Mouse (Mus musculus) cerebellum, postnatal 4 days (tissue): ENCODE measurements at regions not wholly inside any gene's neighbourhood (a gene's known extent, or its start where the extent isn't known, plus 50 kb on each side); places are given as distances from the start of the nearest gene placed in this dataset.

Experiments
- DNase-seq, 2 experiments: peaks; one replicate each; pipeline ENCODE4 v3.0.0; 2022; ENCODE audit warnings: low spot score in 2 of 2, mixed read lengths in 1 of 2

DNA sequence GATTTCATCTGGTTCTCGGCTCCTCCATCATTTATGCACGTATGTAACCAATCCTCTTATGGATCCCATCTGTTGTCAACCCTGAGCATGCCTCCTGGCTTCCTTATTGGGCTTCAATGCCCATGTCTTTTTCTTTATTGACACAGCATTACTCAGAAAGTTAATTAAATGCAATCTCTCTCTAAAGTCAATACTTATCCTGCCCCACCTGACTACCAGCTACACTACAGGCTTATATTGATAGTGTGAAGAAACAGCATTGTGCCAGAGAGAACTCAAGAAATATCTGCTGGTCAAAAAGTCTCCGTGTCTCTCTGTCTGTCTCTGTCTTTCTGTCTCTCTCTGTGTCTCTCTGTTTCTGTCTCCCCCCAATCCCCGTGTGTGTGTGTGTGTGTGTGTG lies 194.7 kb upstream of the Rfx3 start:
- DNase-seq = no peak

DNA sequence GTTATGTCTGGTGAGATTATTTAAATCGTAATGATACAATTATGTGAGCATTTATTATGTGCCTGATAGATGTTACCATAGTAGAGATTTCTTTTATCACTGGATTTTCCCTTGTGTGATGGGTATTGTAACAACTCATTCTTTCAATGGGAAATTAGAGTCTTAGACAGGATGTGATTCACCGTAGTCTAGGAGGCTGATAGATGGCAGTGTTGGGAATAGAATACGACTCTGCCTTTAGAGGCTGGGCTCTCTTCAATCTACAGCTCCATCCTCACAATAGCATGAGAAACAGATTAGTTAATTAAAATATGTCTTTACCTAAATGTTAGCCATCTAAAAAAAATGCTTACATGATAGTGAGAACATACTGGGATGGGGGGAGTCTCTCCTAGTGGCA lies 192.8 kb upstream of the Rfx3 start:
- no peak for DNase-seq

DNA sequence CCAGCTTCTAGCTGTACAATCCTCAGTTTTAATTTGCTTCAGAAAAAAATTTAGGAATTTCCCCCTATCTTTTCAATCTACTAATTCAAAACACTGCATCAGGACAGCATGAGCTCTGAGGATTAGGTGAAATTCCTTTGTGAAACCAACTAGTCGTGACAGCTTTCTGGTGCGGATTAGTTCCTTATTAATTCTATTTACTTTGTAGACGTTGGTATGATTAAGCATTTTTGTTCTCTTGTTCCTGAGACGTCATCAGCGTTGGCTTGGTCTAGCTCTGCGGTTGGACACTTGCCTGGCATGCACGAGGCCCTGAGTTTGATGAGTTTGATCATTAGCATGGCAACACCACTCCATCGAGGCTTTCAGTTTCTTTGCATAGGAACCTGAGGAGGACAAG lies 188.4 kb upstream of the Rfx3 start:
- no peak for DNase-seq

DNA sequence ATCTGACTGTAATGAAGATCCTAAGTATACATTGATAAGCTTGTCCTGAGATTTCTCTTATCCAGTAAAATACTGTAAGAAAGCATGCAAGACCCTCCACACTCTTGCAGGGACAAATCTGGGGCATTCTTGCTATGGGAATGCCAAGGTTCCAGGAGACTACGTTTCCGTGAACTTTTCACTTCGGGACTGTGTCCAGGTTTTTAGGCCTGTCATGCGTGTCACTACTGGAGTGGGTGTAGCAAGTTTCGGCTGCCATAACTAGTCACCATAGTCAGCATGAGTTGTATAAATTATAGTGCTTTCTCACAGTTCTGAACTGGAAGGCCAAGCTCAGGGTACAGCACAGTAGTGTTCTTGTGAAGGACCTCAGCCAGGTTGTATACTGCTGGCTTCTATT lies 185.9 kb upstream of the Rfx3 start:
- DNase-seq = no peak

DNA sequence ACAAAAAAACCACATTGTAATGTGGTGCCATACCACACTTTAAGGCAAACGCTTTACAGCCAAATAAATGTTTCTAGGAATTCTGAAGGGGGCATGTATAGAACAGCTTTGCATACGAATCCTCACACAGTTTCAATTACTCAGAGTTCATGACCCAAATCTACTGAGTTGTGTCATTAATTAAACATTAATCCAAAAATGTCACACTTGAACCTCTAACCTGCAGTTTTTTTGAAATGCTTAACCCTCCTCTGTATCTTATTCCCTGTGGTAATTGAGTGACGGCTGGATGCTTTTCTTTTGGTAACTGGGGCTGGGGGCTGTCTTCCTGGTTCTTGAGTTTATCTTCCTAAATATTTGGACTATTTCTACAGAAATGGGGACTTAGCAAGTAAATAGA lies 181.3 kb upstream of the Rfx3 start:
- DNase-seq = no peak

DNA sequence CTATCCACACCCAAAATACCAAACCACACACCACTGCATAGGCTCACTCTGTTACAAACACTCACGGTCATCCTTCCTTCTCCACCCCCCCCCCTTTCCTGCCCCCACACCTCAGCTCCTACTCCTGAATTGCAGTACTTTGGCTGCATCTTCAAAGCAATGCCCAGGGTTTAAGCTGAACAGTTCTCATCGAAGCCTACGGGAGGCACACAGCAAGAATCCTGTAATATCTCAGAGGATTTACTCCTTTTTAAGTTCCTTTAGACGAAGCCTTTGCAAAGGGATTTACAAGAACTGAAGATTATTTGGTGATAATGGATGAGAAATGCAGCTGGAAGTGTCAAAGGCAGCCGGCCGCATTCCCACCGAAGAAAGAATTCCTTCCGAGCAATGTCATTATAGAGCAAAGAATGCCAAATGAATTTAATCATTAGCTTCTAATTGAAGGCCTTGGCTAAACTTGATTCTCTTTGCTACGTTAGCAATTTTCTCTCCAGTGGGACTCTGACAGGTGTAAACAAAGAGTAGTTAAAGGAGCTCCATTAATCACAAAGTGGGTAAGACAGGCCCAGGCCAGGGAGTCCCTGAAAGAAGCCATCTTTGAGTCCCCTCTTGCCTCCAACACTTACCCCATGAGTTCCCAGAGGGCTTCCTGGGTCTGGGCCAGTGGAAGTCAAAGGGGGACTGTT lies 180.6 kb upstream of the Rfx3 start:
- DNase-seq = no peak

DNA sequence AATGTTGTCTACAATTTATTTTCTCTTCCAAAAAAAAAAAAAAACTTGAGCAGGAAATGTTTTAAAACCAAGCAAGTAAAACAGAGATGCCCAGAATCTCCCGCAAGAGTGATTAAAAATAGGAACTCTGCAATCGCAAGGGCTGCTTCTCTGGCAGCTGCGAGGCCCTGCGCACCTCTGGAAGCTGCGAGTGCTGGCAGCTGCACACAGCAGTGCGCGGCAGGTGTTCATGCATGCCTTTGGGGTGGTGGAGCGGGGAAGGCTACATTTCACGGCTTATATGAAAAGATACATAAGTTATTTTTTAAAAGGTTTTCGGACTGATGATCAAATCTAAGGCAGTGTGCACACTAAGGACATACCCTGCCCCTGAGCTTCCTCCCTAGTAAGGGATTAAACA lies 179.3 kb upstream of the Rfx3 start:
- DNase-seq = no peak

DNA sequence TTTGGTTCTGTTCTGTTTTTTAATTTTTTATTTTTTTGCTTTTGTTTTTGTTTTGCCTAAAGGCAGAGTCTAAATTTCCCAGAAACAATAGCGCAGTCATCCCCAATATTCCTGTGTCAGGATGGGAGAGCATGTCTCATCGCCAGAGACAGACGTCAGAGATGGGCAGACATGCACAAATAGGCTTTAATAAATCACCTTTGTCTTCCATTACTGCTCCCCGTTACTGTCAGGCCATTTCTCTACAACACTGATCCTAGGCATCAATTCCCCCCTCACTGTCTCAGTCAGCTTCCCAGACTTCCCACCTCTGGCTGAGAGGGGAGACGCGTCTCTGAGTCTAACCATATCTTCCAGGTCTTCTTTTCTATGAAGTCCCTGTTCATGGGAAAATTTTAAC lies 177.4 kb upstream of the Rfx3 start:
- no peak for DNase-seq

DNA sequence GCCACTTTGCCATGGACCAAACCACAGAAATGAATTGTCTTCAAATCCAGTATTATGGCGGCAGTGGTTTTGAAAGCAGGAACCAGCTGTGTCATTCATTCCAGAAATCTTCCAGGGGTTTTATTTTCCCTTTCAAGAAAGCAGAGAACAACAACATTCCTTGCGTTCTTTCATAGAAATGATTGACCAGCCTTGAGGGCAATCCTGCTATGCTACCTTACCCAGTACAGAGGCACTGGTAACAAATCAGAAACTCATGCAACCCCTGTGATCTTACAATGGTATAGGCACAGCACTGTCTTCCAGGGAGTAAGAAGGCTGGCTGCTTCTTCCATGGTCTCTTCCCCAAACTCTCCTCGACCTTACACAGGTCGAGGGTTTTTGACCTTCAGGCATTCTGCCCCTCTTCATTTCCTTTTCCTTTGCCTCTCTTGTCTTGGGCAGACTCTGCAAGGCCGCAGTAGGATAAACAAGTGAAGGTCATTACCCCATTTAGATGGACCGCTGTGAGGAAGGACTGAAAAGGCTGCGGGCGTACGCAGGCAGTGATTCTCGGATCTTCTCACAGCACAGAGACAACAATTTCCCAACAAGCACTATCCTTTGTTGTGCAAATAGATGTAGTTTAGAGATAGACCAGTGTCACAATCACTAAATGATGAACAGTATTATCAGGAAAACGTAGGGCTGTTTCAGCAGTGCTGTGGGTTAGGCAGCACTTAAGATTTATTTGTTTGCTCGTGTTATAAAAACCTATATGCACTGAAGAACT lies 171.6 kb upstream of the Rfx3 start:
- DNase-seq = no peak

DNA sequence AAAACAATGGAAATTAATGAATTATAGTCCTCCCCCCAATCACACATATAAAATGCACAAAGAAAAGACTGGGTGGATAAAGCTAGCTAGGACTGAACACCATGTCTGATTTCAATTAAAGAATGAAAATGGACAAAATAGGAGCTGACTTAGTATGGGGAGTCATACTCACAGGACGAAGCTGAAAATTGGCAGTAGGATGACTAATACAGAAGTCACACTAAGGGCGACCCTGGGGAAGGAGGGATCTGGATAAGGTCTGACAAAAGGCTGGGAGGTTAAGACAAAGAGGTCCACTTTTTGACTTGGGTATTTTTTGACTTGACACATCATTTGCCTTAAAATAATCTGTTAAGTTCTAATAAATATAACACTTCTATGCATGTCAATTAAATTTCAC lies 170.2 kb upstream of the Rfx3 start:
- DNase-seq = no peak

DNA sequence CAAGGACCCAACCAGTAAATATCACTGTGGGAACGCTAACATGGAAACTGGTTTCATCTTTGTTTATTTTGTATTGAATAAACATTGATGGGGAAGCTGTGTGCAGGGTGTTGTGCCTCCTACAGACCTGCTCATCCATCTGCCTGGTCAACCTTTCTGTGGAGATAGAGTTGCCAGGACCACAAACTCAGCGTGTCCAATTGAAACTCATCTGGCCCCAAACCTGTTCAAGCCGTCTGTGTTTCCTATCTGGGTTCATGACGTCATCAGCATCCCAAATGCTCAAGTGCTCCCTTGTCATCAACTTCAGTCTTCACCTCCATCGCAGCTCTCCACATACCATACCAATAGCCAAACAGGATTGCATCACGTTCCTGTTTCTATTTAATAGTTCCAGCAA lies 167.1 kb upstream of the Rfx3 start:
- DNase-seq = no peak

DNA sequence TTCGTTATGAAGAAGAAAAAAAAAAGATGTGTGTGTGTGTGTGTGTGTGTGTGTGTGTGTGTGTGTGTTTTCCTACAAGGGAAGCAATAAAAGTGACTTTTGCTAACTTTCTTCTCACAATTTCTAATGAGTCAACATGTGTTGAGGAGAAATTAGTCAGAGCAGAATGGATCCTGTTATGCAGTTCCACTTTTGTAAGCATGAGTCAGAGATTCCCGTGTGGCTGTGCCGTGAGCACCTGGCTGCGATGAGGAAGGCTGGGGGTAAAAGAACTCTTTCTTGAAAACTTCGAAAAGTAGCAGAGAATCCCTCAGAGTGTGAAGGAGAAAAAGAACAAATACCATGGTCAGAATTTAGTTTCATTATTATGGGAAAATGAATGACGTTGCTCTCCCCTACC lies 165.9 kb upstream of the Rfx3 start:
- DNase-seq = no peak

DNA sequence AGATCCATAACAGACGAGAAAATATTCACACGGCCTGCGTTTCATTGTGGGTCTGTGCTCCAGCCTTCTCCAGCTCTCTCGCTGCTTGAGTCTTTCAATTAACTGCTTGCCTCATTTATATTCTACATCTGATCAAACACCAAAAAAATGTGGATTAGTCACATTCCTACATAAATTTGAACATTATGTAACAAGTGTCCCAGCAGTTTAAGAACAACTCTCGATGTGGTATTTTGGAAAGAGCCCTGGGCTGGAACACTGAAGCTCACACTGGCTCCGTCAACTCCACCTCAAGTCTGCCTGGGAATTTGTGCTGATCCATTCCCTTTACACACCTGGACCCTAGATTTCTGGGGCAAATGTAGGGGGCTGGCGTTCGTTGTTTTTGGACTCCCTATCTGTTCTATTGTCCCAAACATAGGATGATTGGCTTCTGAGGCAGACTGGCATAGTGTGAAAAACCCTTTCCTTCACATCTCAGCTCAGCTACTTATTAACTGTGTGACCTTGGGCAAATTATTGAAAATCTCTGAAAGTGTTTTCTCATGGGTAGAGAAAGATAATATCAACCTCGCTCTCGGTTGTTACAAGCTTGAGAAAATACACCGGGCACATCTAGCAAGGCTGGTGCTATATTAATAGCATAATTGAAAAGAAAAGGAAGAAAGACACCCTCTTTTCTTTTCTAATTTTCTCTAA lies 161.0 kb upstream of the Rfx3 start:
- no peak for DNase-seq

DNA sequence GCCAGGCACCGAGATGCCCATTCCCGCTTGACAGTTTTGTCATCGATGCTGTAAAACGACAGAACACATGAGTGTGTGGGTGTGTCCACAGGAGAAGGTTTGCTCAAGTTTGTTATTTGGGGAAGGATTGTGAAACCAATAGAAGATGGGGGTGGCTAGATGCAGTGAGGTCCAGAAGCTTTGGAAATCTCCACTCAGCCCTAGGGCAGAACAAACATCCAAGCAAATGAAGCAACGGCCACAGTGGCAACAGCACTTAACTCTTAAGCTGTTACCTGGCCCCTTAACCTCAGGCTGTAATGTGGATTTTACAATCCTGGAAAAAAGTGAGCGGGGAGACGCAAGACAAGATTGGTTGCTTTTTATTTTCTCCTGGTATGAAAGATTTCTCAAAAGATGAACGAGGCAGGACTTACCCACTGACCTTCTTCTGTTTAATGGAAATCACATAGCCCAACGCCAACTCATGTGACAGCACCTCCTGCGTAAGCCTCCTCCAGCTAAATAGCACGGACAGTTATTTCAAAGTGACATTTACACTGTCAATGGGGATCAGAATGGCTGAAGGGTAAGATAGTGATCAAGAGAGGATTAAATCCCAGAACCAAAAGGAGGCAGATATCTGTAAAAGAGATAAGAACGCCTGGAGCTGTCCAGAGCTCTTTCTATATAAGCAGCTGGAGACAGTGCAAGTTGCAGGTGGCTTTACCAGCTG lies 156.6 kb upstream of the Rfx3 start:
- DNase-seq = no peak

DNA sequence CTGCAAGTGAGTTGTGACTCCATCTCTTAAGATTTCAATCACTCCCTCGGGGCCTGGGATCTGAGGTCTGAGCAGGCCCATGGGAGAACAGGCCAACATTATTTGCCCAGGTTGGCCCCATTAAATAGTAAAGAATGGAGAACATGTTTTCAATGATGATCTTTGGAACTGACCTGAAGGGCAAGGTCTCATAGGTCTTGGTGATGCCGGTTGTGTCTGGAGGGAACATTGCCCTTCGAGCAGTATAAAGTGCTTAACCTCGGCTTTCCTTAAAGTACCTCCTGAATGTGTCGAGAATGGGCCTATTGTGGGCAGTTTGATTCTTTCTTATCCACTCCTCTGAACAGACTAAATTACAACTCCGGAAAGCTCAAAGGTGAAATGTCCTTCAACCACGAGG lies 155.7 kb upstream of the Rfx3 start:
- no peak for DNase-seq

DNA sequence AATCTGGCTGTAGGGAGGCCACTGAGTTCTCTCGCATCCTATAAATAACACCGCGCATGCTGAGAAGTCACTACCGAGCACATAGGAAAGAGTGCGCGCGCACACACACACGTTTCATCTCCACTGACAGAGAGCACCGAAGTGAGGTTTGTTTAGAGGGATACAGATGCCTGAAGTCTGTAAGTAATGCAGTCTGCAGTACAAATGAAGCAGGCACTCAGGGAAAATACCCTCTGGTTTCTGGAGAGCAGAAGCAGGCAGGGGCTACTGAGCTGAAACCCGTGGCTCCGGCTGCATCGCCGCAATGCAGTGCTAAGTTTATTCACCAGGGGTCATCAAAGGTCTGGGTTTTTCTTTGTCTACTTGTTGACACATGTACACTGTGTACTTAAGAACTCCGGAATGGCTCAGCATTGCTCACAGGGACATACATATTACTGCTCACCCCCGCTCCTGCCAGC lies 155.0 kb upstream of the Rfx3 start:
- peak; percentile 60 to 81 for DNase-seq

DNA sequence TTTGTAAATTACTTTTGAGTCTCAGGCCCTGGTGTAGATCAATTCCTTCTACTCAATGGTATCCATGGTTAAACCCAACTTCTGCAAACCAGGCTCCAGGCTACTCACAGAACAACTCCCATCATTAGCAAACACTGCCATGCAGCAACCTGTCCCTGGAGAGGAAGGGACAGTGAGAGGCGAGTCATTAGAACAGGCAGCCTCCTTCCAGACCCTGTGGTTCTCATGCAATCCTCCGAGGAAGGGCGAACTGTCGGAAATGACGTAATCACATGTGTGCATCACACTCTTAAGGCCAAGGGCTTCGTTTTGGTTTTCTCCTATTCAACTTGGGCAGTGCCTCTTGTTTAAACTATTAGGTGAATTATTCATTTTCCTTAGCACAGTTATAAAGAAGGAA lies 152.2 kb upstream of the Rfx3 start:
- DNase-seq = no peak

DNA sequence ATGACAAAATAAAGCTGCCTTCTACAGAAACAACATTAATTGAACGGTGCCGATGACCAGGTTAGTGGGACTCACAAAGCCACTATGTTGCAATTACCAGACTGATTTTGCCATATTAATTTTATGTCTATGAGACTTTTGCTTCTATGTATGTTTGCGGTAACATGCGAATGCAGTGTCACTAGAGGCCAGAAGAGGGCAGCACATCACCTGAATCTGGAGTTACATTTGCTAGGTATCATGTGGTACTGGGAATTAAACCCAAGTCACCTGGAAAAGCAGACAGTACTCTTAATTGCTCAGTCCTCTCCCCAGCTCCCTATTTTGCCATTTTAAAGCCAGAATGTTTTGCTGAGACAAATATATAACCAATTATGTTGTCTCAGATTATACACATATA lies 149.6 kb upstream of the Rfx3 start:
- DNase-seq = no peak

DNA sequence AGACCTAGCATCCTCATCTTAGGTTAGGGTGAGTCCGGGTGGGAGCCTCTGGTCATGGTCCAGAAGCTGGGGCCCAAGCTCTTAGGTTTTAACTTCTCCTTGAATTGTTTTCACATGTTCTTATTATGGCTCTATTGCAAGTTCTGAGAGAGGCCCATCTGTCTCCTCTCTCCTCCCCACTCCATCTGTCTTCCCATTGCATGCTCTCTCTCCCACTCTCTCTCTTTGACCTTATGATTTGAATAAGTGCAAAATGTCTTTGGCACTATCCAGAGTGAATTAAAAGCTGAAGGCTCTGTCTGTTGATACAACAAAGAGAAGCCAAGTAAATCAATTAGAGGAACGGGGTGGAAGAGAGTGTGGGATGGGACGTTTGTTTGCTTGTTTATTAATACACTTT lies 146.2 kb upstream of the Rfx3 start:
- DNase-seq = no peak

DNA sequence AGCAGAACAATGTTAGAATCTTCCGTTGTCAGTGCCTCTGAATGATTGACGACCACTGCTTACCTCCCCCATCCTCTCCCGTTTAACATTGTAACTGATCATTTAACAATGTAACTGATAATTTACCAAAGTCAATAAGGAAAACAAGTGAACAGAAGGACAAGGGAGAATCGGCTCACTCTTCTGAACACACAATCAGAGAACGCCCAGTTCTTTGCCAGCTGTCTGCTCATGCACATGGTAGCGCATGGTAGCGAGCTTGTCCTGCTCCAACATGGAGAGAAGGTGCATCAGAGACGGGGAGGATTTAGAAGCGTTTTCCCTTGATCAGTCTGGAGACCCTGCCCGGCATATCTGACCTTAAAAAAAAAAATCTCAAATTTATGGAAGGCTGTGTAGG lies 126.6 kb upstream of the Rfx3 start:
- DNase-seq = no peak

DNA sequence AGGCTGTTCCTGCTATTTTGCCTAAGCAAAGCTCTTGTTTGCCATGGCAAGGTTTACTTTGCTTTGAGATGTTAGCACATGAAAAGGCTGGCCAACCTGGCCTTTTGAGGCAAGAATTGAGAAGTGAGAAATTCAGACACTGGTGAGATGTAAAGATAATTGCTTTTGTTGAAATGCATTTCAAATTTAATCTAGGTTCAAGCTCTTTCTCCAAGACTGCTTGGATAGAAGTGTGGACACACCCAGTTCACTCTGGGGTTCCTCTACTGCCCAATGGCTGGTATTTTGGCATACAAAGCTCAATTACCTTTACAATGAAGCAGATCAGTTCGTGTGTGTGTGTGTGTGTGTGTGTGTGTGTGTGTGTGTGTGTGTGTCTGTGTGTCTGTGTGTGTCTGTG lies 123.8 kb upstream of the Rfx3 start:
- no peak for DNase-seq
